Mouse (Mus musculus): ENCODE measurements around the gene Dennd5b.
"Not testable (repeated sequence)": the region's sequence is repeated elsewhere in the genome, so short reads cannot be mapped to it uniquely, and the experiment has no call there.

Gene Dennd5b

GRCm38 (mm10) chr6:149005009-149005408 lies 96.5 kb downstream of the Dennd5b start:
- no peak for DNase-seq

- no peak for DNase-seq
These were observed 107.0 kb downstream of the Dennd5b start for GRCm38 (mm10) chr6:148994327-148994999.

GRCm38 (mm10) chr6:148993117-148994077 lies 108.1 kb downstream of the Dennd5b start:
- DNase-seq: peak; percentile 15

GRCm38 (mm10) chr6:148992373-148993116 lies 108.9 kb downstream of the Dennd5b start:
- DNase-seq: no peak

- DNase-seq: peak; percentile 19
These were observed 109.7 kb downstream of the Dennd5b start for GRCm38 (mm10) chr6:148991660-148992372.

- DNase-seq: not testable (repeated sequence)
These were observed 111.5 kb downstream of the Dennd5b start for GRCm38 (mm10) chr6:148989792-148990491.

- no peak for DNase-seq
These were observed 115.5 kb downstream of the Dennd5b start for GRCm38 (mm10) chr6:148986003-148986402.

- no peak for DNase-seq
These were observed 121.0 kb downstream of the Dennd5b start for GRCm38 (mm10) chr6:148980495-148980894.

GRCm38 (mm10) chr6:148975096-148975495 lies 126.4 kb downstream of the Dennd5b start:
- no peak for DNase-seq

GRCm38 (mm10) chr6:148972891-148973290 lies 128.6 kb downstream of the Dennd5b start:
- DNase-seq: no peak

- DNase-seq: no peak
These were observed 129.2 kb downstream of the Dennd5b start for GRCm38 (mm10) chr6:148972059-148972848.

- no peak for DNase-seq
These were observed 130.0 kb downstream of the Dennd5b start for GRCm38 (mm10) chr6:148971385-148971940.

- no peak for DNase-seq
These were observed 140.2 kb downstream of the Dennd5b start for GRCm38 (mm10) chr6:148961285-148961684.

GRCm38 (mm10) chr6:148959540-148960238 lies 141.8 kb downstream of the Dennd5b start:
- DNase-seq: no peak

GRCm38 (mm10) chr6:148958712-148959111 lies 142.8 kb downstream of the Dennd5b start:
- DNase-seq: no peak

GRCm38 (mm10) chr6:148957046-148957445 lies 144.4 kb downstream of the Dennd5b start:
- DNase-seq: no peak

- no peak for DNase-seq
These were observed 145.6 kb downstream of the Dennd5b start for GRCm38 (mm10) chr6:148955641-148956420.

- no peak for DNase-seq
These were observed 154.5 kb downstream of the Dennd5b start for GRCm38 (mm10) chr6:148946881-148947405.

- peak; percentile 99 for DNase-seq
These were observed 155.1 kb downstream of the Dennd5b start, which contains the start of gene Sinhcaf for GRCm38 (mm10) chr6:148946409-148946742. Gene Sinhcaf (minus strand): TSS chr6:148946467.
